Mouse (Mus musculus) erythroblast, embryonic 14.5 days (primary cell): ENCODE data around the gene Tnks1bp1. TPM values are rescaled to one million over a fixed set of nuclear protein-coding genes. Genes with fewer than 3 reads are reported as not detected.
A peak's percentile ranks its signal among the peaks of the same experiment; 100 is the strongest.

Experiments
- H3K27me3 ChIP-seq: 2 replicates; pipeline ENCODE4 v1.6.1; 2012; ENCODE audit warnings: inconsistent platforms; ENCODE audit not compliant: control insufficient read depth
- H3K36me3 ChIP-seq: 2 replicates; pipeline ENCODE4 v1.6.1; 2012; ENCODE audit warnings: mild to moderate bottlenecking, inconsistent platforms; ENCODE audit not compliant: control insufficient read depth
- H3K4me1 ChIP-seq: 2 replicates; pipeline ENCODE4 v1.6.1; 2012; ENCODE audit warnings: inconsistent platforms; ENCODE audit not compliant: control insufficient read depth
- H3K4me3 ChIP-seq: replicated peaks from 2 replicates; pipeline ENCODE3; 2012; ENCODE audit warnings: moderate library complexity, mild to moderate bottlenecking, inconsistent platforms
- H3K9me3 ChIP-seq: 2 replicates; pipeline ENCODE4 v1.6.1; 2012; ENCODE audit warnings: low read length, inconsistent platforms, mixed read lengths; ENCODE audit not compliant: control insufficient read depth
- GATA1 ChIP-seq: IDR thresholded peaks from 2 replicates; pipeline ENCODE4 v1.6.1; 2012; ENCODE audit warnings: low read length, inconsistent platforms, mixed read lengths
- TAL1 ChIP-seq: IDR thresholded peaks from 3 replicates; pipeline ENCODE4 v1.6.1; 2012; ENCODE audit warnings: low read length, inconsistent platforms, mixed read lengths
- polyA plus RNA-seq: library from polyadenylated mRNA; stranded (reverse); fragments of >175 nt; gene quantifications from 2 replicates; pipeline ENCODE4 v1.2.3, GENCODE M21; 2012

Tnks1bp1 gene
- polyA plus RNA-seq, 1 experiment, result 0.11 TPM

- Histone ChIP-seq H3K4me1 (peaks cover 52% of the 10 kb centered on the region), H3K9me3 (no peaks in the 10 kb centered on the region), H3K27me3 (peaks cover 40% of the 10 kb centered on the region), H3K4me3 (no peak overlapping the region), H3K36me3 (peaks cover 30% of the 10 kb centered on the region)
- TF ChIP-seq TAL1 (no peak), GATA1 (no peak)
Measured at GRCm38 (mm10) chr2:85050001-85050634, 2.3 kb downstream of the Tnks1bp1 start.

DNA sequence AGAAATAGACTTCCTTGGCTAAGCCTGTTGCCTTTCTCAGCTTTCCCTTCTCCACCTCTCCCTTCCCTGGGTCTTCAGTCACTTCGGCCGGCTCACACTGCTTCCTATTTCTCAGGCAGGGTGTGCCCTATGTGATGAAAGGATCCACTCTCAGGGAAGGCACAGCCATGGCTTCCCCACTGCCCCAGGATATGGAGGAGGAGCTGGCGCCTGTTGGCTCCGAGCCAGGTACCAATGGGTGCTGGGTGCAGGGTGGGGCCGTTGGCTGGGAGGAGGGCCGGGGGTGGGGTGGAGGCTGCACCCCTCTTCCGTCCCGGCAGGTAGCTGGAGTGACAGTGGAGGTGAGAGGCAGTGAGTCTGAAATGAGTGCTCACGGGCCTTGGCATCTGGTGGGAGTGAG, 2.9 kb downstream of the Tnks1bp1 start:
- Histone ChIP-seq H3K4me3 (no peak overlapping the region), H3K27me3 (peaks cover 42% of the 10 kb centered on the region), H3K4me1 (peaks cover 47% of the 10 kb centered on the region)

DNA sequence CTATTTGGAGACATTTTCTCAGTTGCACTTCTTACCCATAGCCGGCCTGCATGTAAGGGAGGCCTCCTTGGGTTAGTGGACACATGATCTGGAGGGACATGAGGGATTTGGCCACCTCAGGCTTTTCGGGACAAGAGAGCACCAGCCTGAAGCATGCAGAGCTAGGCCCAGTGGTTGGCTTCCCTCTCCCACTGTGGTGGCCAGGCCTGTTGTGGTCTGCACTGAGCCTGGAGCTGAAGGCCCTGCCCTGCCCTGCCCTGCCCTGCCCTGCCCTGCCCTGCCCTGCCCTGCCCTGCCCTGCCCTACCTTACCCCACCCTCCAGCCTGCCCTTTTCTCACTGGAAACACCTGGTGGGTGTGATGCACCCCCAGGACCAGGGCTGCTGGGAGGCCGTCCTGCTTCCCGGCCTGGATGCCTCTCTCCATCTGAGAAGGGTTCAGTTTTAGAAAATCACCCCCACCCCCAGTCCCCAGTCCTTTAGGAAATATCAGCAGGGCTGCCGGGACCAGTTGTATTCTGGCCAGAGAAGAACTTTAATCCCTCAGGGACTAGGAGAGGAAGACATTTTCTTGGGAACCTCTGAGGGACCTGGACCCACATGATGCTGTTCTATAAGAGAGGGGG, 5.5 kb downstream of the Tnks1bp1 start:
- Histone ChIP-seq H3K4me1 (peaks cover 25% of the 10 kb centered on the region), H3K9me3 (no peaks in the 10 kb centered on the region), H3K4me3 (no peak overlapping the region), H3K36me3 (peaks cover 6% of the 10 kb centered on the region; the same call in 1 of the 2 replicates), H3K27me3 (peaks cover 42% of the 10 kb centered on the region)
- TF ChIP-seq TAL1 (no peak), GATA1 (no peak)

More for the DNA sequence above, 2.9 kb downstream of the Tnks1bp1 start:
- no peak for TF ChIP-seq TAL1
- no peak for TF ChIP-seq GATA1
- H3K9me3 ChIP-seq, result no peaks in the 10 kb centered on the region
- H3K36me3 ChIP-seq, result peaks cover 24% of the 10 kb centered on the region

DNA sequence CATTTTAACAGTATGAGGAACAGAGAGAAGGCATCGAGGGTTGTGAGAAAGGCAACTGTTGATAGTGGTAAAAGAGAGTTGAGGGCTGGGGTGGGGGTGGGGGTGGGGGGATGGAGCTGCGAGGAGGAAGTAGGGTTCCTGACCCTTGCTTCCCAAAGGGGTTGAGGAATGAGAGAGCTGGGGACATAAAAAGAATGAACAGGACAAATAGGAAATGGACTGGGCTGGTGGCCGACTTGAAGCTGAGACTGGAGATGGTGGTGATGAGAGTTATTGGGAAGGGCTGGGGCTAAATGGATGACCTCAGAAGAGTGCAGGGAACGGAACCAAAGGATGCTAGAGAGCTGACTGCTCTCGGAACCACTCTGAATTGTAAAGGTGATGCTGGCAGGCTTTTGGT, 8.9 kb downstream of the Tnks1bp1 start:
- no peak for TF ChIP-seq TAL1
- no peak for TF ChIP-seq GATA1
- H3K36me3 ChIP-seq, result peaks cover 15% of the 10 kb centered on the region; the same call in 1 of the 2 replicates
- peaks cover 12% of the 10 kb centered on the region for H3K27me3 ChIP-seq
- H3K4me1 ChIP-seq, result peaks cover 19% of the 10 kb centered on the region
- H3K4me3 ChIP-seq, result no peak overlapping the region
- no peaks in the 10 kb centered on the region for H3K9me3 ChIP-seq

DNA sequence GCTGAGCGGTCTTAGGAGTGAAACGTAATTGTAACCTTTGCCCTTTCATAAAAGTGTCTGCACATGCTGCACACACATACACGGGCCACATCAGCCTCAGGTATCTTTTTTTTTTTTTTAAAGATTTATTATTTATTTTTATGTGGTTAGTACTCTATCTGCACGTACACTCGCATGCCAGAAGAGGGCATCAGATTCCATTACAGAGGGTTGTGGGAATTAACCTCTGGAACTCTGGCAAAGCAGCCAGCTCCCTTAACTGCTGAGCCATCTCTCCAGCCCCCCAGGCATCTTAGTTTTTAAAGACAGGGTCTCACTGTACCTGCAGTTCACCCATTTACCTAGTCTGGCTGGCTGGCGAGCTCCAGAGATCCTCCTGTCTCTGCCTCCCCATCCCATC, 11.9 kb downstream of the Tnks1bp1 start:
- peaks cover 8% of the 10 kb centered on the region for H3K4me1 ChIP-seq
- no peak overlapping the region for H3K4me3 ChIP-seq
- H3K36me3 ChIP-seq, result peaks cover 14% of the 10 kb centered on the region; the same call in 1 of the 2 replicates
- peaks cover 7% of the 10 kb centered on the region for H3K27me3 ChIP-seq
- TF ChIP-seq GATA1, result no peak
- no peak for TF ChIP-seq TAL1
- H3K9me3 ChIP-seq, result no peaks in the 10 kb centered on the region

GRCm38 (mm10) chr2:85060591-85061060, 12.8 kb downstream of the Tnks1bp1 start:
- peaks cover 7% of the 10 kb centered on the region for H3K27me3 ChIP-seq
- peaks cover 14% of the 10 kb centered on the region; the same call in 1 of the 2 replicates for H3K36me3 ChIP-seq
- TF ChIP-seq TAL1 (no peak), GATA1 (no peak)
- peak overlapping the region; percentile 47 for H3K4me3 ChIP-seq
- no peaks in the 10 kb centered on the region for H3K9me3 ChIP-seq
- peaks cover 8% of the 10 kb centered on the region for H3K4me1 ChIP-seq

DNA sequence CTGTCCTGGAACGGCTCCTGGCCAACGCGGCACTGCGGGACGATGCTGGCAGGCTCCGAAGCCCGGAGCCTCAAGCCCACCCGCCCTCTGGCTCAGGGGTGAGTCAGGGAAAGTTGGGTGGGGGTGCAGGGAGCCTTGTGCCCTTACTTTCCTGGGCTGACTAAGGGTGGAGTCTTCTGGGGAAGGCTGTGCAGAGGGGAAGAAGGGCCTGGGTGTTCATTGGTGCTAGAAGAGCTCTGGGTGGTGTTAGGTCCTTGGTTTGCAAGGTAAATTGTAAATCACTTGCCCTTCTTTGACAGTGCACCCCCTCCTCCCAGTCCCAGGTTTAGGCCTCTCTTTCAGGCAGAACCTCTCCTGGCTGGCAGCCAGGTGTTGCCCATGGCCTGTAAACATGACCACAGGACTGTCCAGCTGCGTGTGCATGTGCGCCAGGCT, 13.3 kb downstream of the Tnks1bp1 start:
- Histone ChIP-seq H3K36me3 (peaks cover 14% of the 10 kb centered on the region; the same call in 1 of the 2 replicates), H3K9me3 (no peaks in the 10 kb centered on the region), H3K4me3 (peak overlapping the region; percentile 47), H3K27me3 (peaks cover 3% of the 10 kb centered on the region), H3K4me1 (peaks cover 8% of the 10 kb centered on the region)
- TF ChIP-seq GATA1, result no peak
- no peak for TF ChIP-seq TAL1

DNA sequence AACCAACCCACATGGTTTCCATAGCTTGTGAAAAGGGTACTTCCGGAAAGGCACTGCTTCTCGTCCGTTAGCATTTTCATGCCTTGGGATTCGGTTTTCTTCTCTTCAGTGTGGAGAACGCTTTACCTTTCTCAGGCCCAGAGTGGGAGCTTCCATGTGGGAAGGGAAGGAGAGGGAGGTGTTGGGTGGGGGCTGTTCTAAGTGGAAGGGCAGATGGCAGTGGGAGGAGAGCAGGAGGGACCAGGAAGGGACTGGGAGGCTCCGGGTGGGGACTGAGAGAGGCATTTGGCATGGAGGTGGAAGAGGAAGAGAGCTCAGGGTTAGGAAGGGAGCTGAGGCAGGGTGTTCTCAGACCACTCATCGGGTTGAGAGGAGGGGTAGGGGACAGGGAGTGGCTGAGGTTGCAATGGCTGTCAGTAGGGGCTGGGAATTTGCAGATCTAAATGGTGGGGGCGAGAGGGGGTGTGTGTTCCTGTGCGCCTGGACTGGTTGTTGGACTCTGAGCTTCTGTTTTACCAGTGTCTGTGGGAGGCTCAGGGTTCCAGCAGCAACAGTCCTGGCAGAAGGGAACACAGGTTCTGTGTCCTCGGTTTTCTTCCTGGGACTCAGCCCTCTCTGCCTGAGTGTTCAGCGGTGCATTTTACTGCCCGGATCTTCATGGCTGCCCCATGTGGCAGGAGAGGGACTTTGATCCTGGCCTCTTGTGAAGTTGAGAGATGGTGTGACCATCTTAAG, 17.5 kb downstream of the Tnks1bp1 start:
- no peak overlapping the region for H3K4me3 ChIP-seq
- peaks cover 12% of the 10 kb centered on the region for H3K4me1 ChIP-seq
- no peaks in the 10 kb centered on the region for H3K9me3 ChIP-seq
- no peaks in the 10 kb centered on the region for H3K27me3 ChIP-seq
- TF ChIP-seq TAL1 (no peak), GATA1 (no peak)
- H3K36me3 ChIP-seq, result peaks cover 4% of the 10 kb centered on the region; the same call in 1 of the 2 replicates

GRCm38 (mm10) chr2:85066937-85067336, 19.1 kb downstream of the Tnks1bp1 start:
- TF ChIP-seq GATA1 (no peak), TAL1 (no peak)
- Histone ChIP-seq H3K27me3 (no peaks in the 10 kb centered on the region), H3K4me3 (no peak overlapping the region), H3K36me3 (peaks cover 4% of the 10 kb centered on the region; the same call in 1 of the 2 replicates), H3K9me3 (no peaks in the 10 kb centered on the region), H3K4me1 (peaks cover 5% of the 10 kb centered on the region; the same call in 1 of the 2 replicates)
